Mouse (Mus musculus): ENCODE data around the gene Ipcef1. TPM values are rescaled to one million over a fixed set of nuclear protein-coding genes. Genes with fewer than 3 reads are reported as not detected.
A peak's percentile ranks its signal among the peaks of the same experiment; 100 is the strongest.

Ipcef1 gene
- polyA plus RNA-seq, 1 experiment from 2014 or later: 0.48 TPM

DNA sequence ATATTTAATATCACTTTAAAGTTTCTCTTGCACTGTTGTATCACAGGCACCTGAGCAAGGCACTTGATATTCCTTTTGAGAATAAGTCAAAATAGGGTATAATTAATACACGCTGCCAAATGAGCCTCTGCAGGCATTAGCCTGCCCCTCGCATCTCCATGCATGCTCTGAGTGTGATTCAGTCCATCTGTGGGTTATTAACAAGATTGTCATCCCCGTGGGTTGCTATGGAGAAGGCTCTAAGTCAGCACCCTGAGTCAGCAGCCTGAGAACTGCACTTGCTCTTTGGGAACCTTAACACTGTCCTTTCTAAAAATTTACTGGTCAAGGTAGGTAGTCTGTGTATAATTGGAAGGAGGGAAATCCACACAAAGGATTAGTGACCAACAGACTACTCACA is 117.5 kb downstream of the Ipcef1 start:
- H3K4me3 ChIP-seq: no peak overlapping the region
- DNase-seq (ENCODE audit: low spot score): no peak
- no peaks in the 10 kb centered on the region for H3K36me3 ChIP-seq
- WGBS: 72% methylated on average over 3 of the region's 3 CpGs
- no peaks in the 10 kb centered on the region for H3K9me3 ChIP-seq (replicated peaks)
- H3K4me1 ChIP-seq: no peaks in the 10 kb centered on the region
- H3K27me3 ChIP-seq (ENCODE audit: low read depth, poor library complexity, severe bottlenecking): no peaks in the 10 kb centered on the region
- no peak overlapping the region for H3K27ac ChIP-seq (replicated peaks)

DNA sequence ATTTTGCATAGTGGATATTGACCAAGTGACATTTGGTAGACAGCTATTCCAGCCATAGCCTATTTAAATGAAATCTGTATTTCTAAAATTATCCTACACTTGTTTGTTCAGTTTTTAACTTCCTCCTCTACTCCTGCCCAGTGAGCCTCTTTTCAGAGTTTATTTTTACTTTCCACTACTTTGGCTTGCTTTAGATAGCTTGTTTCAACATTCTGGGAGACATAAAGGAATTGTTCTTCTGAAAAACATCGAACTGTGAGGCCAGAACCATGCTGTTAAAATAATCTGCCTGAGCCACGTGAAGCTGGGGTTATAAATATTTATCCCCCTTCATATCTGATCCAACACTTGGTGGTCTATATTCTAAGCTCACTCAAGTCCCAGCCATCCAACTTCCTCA is 121.4 kb downstream of the Ipcef1 start:
- H3K27me3 ChIP-seq (ENCODE audit: low read depth, poor library complexity, severe bottlenecking): no peaks in the 10 kb centered on the region
- H3K36me3 ChIP-seq: no peaks in the 10 kb centered on the region
- H3K9me3 ChIP-seq (replicated peaks): no peaks in the 10 kb centered on the region
- no peak for DNase-seq (ENCODE audit: low spot score)
- H3K27ac ChIP-seq (replicated peaks): no peak overlapping the region
- H3K4me1 ChIP-seq: no peaks in the 10 kb centered on the region
- H3K4me3 ChIP-seq: no peak overlapping the region
- whole genome bisulfite sequencing: 90% methylated on average over 2 of the region's 2 CpGs

DNA sequence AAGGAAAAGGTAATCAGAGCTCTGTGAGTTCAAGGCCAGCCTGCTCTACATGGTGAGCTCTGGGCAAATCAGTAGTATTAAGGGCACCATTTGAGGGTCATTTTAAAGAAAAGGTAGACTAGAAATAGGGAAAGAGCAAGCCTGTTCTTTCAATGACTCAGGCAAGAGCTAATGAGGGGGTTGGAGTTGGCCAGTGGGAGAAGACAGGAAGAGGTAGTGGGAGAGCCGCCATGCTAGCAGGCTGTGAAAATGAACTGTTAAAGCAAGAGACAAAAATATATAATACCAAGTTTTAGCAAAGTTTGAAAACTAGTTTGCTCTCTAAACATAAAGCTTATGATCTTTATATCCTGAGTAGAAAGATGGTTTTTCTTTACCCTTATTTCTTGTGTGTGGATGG is 121.9 kb downstream of the Ipcef1 start:
- Histone ChIP-seq H3K9me3 (replicated peaks) (no peaks in the 10 kb centered on the region), H3K27ac (replicated peaks) (no peak overlapping the region), H3K36me3 (no peaks in the 10 kb centered on the region), H3K27me3 (ENCODE audit: low read depth, poor library complexity, severe bottlenecking) (no peaks in the 10 kb centered on the region), H3K4me3 (no peak overlapping the region), H3K4me1 (no peaks in the 10 kb centered on the region)
- 85% methylated on average over 1 of the region's 1 CpGs for WGBS
- DNase-seq (ENCODE audit: low spot score): no peak

DNA sequence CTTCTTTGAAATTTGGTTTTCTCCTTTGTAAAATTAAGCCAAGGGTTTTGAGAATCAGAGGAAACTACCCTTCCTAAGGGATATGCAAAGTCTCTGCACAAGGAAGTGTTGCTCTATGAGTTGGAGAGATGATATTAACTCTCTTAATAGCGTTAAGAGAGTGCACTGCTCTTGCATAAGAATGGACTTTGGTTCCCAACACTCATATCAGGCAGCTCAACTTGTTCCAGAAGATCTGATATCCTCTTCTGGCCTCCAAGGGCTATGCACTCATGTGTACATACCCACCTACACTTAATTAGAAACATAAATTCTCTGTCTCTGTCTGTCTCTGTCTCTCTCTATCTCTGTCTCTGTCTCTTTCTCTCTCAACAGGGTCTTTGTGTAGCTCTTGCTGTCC is 123.4 kb downstream of the Ipcef1 start:
- Histone ChIP-seq H3K4me1 (no peaks in the 10 kb centered on the region), H3K27me3 (ENCODE audit: low read depth, poor library complexity, severe bottlenecking) (no peaks in the 10 kb centered on the region), H3K4me3 (no peak overlapping the region), H3K9me3 (replicated peaks) (no peaks in the 10 kb centered on the region), H3K36me3 (no peaks in the 10 kb centered on the region), H3K27ac (replicated peaks) (no peak overlapping the region)
- no peak for DNase-seq (ENCODE audit: low spot score)
- WGBS: 52% methylated on average over 1 of the region's 1 CpGs

DNA sequence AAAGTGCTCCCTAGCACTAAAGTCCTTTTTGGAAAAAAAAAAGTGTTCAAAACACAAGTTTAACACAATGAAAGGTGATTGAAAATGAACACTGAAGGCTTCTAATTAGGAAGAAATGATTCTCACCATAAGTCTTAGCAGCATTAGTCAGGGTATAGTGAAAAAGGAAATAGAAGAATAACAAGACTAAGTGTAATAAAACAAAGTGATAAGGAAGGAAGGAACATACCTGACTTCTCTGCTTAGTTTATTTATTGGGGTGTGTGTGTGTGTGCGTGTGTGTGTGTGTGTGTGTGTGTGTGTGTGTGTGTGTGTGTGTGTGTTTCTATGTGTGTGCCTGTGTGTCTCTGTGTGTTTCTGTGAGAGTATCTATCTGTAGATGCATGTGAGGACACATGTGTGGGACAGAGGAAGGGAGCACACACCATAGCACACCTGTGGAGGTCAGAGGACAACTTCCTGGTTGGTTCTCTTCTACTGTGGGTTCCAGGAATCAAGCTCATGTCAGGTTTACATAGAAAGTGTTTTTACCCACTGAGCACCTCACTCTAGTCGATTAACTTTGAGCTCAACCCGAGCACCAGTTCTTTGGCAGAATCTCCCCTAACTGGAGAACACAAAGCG is 124.6 kb downstream of the Ipcef1 start:
- H3K4me3 ChIP-seq: no peak overlapping the region
- H3K36me3 ChIP-seq: no peaks in the 10 kb centered on the region
- no peaks in the 10 kb centered on the region for H3K27me3 ChIP-seq (ENCODE audit: low read depth, poor library complexity, severe bottlenecking)
- H3K27ac ChIP-seq (replicated peaks): no peak overlapping the region
- no peaks in the 10 kb centered on the region for H3K9me3 ChIP-seq (replicated peaks)
- 84% methylated on average over 4 of the region's 4 CpGs for WGBS
- H3K4me1 ChIP-seq: no peaks in the 10 kb centered on the region
- DNase-seq (ENCODE audit: low spot score): no peak

DNA sequence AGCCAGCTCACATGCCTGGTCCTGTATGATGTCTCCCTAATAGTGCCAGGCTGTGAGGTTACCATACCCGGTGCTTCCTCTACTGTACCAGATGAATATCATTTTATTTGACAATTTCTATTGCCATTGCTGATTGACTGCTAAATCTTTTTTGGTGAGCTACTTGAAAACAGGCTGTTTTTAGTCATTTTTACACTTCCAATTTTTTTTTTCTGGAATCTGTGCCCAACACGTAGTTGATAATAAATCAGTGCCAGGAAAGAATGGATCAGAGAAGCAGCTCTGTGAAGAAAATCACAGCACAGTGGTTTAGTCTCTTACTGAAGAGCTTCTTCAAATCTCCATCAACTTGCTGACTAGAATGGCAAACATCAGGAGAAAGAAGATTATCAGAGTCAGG is 125.6 kb downstream of the Ipcef1 start:
- Histone ChIP-seq H3K4me3 (no peak overlapping the region), H3K27me3 (ENCODE audit: low read depth, poor library complexity, severe bottlenecking) (no peaks in the 10 kb centered on the region), H3K36me3 (no peaks in the 10 kb centered on the region), H3K27ac (replicated peaks) (no peak overlapping the region), H3K4me1 (no peaks in the 10 kb centered on the region), H3K9me3 (replicated peaks) (no peaks in the 10 kb centered on the region)
- DNase-seq (ENCODE audit: low spot score): no peak
- 95% methylated on average over 2 of the region's 2 CpGs for WGBS

DNA sequence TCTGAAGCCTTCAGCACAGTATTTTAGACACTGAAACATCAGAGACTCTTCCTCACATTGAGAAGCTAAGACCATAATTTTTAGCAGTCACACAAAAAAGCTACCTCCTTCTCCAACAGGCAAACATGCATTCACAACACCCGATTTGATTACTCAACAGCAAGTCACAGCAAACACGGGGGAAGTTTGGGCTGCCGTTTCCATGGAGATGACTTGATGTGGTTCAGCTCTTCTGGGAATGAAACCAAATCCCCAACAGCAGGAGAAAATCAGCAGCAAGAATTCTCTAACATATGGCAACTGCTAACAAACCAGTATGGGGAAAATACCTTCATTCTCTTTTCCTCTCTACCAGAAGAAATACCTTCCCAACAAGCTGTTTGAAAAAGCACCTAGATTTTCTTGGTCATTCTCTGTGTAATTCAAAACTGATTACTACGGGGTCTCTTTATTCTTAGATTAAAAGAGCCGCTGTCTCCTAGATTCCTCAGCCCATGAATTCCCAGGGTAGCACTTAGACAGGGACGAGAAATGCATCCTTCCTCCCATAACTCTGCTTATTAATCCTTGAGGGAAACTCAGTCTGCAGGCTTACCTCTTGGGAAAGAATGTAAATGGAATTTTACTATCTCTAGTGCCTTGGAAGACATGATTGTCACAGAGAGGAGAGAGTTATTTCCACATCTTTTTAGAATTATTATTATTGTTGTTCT is 135.6 kb downstream of the Ipcef1 start:
- H3K27ac ChIP-seq (replicated peaks): peak overlapping the region; percentile 67
- no peaks in the 10 kb centered on the region for H3K27me3 ChIP-seq (ENCODE audit: low read depth, poor library complexity, severe bottlenecking)
- H3K36me3 ChIP-seq: no peaks in the 10 kb centered on the region
- H3K4me3 ChIP-seq: peak overlapping the region; percentile 23; the same call in 1 of the 2 replicates
- 9% methylated on average over 6 of the region's 6 CpGs for WGBS
- peaks cover 28% of the 10 kb centered on the region for H3K4me1 ChIP-seq
- H3K9me3 ChIP-seq (replicated peaks): no peaks in the 10 kb centered on the region
- peak; percentile 67 for DNase-seq (ENCODE audit: low spot score)

DNA sequence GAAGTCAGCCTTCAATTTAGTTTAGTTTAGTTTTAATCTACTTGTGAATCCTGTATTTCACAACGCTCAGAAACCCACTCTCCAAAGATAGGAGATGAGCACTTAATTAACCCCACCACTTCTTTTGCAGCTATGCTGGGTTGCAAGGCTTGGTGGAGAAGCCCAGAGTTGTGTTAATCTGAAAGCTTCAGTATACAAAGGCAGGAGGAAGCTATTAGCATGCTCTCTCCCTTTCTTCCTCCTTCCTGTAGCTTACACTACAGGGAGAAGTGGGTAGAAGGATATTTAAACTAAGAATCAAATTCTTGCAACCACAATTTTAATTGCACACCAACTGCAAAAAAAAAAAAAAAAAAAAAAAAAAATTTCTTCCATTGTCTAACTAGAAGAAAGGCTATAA is 136.3 kb downstream of the Ipcef1 start:
- DNase-seq (ENCODE audit: low spot score): no peak
- Histone ChIP-seq H3K4me3 (no peak overlapping the region), H3K27me3 (ENCODE audit: low read depth, poor library complexity, severe bottlenecking) (no peaks in the 10 kb centered on the region), H3K4me1 (peaks cover 28% of the 10 kb centered on the region), H3K36me3 (no peaks in the 10 kb centered on the region), H3K9me3 (replicated peaks) (no peaks in the 10 kb centered on the region), H3K27ac (replicated peaks) (peak overlapping the region; percentile 67)
- 24% methylated on average over 1 of the region's 1 CpGs for WGBS

DNA sequence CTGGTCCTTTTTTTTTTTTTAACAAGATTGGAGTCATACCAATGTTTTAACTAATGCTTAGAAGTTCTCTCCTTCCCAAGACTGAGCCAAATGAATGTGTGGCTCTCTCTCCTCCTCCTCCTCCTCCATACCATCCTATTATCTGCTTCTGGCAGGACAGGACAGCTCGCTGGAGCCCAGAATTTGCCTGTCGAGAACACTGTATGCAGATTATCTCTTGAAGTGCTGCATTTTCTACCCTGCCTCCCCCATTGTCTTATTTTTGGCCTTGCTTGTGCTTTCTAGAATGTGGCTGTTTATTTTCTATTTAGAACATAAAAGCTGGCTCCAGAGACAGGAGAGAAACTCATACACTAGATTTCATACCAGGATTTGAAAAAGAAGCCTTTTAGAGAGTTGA is 142.5 kb downstream of the Ipcef1 start:
- Histone ChIP-seq H3K4me3 (no peak overlapping the region), H3K36me3 (no peaks in the 10 kb centered on the region), H3K27ac (replicated peaks) (no peak overlapping the region), H3K27me3 (ENCODE audit: low read depth, poor library complexity, severe bottlenecking) (no peaks in the 10 kb centered on the region), H3K9me3 (replicated peaks) (no peaks in the 10 kb centered on the region), H3K4me1 (0 out of 2 replicates have a peak, but pooled peaks cover 3% of the 10 kb centered on the region)
- 74% methylated on average over 2 of the region's 2 CpGs for WGBS
- DNase-seq (ENCODE audit: low spot score): no peak

DNA sequence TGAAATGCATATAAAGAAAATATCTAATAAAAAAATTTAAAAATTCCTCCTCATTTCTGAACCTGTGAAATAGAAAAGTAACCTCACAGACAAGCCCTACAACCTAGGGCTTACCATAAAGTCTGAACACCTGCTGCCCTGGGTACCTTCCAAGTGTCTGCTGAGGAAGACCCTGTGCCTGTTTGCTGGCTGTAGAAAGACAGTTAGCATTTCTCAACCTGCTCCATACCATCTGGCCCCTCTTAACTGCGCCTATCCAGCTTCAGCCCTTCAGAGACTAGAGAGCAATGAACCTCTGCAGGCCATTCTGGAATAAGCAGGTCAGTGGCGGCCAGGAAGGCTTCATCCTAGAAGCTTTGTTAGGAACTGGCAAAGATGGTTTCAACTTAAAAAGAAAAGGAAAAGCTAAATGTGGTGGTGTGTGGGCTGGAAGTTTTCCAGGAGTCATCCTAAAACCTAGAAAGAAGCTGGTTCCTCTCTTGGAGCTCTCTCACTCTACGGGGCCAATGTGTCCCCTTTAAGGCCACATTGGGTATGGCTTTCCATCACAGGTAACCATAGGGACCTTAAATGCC is 150.4 kb downstream of the Ipcef1 start:
- H3K4me3 ChIP-seq: no peak overlapping the region
- DNase-seq (ENCODE audit: low spot score): no peak
- H3K9me3 ChIP-seq (replicated peaks): no peaks in the 10 kb centered on the region
- H3K36me3 ChIP-seq: no peaks in the 10 kb centered on the region
- no peaks in the 10 kb centered on the region for H3K27me3 ChIP-seq (ENCODE audit: low read depth, poor library complexity, severe bottlenecking)
- H3K27ac ChIP-seq (replicated peaks): no peak overlapping the region
- no peaks in the 10 kb centered on the region for H3K4me1 ChIP-seq
- WGBS: 92% methylated on average over 3 of the region's 3 CpGs

DNA sequence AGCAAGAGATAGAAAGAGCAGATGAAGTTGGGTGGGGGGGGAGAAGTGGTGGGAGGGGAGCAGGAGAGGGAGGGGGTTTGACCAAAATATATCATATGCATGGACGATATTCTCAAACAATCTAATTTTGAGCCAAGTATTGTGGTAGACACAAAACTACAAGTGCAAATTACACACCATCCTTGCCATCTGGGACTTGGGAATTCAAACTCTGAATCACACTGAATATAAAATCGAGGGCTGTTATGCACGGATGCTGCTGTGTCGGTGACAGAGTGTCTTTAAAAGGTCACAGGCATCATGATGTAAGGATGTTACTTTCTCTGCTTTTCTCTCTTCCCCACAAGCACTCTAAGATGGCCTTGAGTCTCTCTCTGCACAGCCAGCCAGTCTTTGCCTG is 152.2 kb downstream of the Ipcef1 start:
- H3K4me3 ChIP-seq: no peak overlapping the region
- DNase-seq (ENCODE audit: low spot score): no peak
- 87% methylated on average over 4 of the region's 4 CpGs for WGBS
- no peaks in the 10 kb centered on the region for H3K9me3 ChIP-seq (replicated peaks)
- no peak overlapping the region for H3K27ac ChIP-seq (replicated peaks)
- H3K36me3 ChIP-seq: no peaks in the 10 kb centered on the region
- no peaks in the 10 kb centered on the region for H3K27me3 ChIP-seq (ENCODE audit: low read depth, poor library complexity, severe bottlenecking)
- H3K4me1 ChIP-seq: no peaks in the 10 kb centered on the region

DNA sequence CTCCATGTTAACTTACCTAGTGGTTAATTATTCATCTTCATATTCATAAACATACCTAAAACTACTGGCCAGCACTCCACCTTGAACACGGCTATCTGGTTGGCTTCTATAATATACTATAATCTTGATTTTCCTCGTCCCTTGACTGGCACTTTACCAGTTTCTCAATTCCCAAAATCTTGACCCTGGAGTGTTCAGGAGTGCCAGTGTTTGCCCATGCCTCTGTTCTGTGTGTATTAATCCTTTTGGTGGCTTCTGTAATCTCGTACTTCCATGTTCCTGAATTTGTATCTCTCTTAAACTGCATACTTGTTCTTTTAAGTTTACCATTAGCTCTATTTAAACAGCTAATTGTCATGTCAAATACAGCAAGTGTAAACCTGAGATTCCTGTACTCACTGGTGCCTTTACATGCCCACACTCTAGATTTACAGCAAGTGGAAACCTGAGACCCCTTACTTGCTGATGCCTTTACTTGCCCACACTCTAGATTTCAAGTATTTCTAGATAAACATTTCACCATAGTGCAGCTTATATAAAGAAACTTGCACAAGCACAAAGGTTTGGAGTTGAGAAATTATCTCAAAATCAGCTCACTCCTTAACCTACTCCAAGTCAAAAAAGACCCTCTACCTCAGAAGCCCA is 155.5 kb downstream of the Ipcef1 start:
- no peak for DNase-seq (ENCODE audit: low spot score)
- WGBS: 83% methylated on average over 3 of the region's 3 CpGs
- H3K36me3 ChIP-seq: no peaks in the 10 kb centered on the region

DNA sequence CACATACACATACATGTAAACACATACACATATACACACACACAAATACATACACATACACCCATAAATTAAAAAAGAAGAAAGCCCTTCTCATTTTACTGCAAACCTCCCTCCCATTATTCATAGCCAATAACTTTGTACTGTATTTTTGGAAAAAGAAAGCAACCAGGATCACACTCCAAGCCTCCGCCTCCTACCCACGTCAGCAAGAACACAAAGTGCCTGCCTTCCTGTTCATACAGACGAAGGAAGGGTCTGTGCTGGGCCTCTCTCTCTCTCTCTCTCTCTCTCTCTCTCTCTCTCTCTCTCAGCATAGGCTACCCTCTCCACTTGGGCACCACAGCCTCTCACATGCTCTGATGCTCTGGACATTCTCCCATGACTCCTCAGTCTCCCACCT is 156.5 kb downstream of the Ipcef1 start:
- Histone ChIP-seq H3K9me3 (replicated peaks) (no peaks in the 10 kb centered on the region), H3K4me3 (no peak overlapping the region), H3K27ac (replicated peaks) (no peak overlapping the region), H3K4me1 (no peaks in the 10 kb centered on the region), H3K36me3 (no peaks in the 10 kb centered on the region), H3K27me3 (ENCODE audit: low read depth, poor library complexity, severe bottlenecking) (no peaks in the 10 kb centered on the region)
- WGBS: 81% methylated on average over 3 of the region's 3 CpGs
- DNase-seq (ENCODE audit: low spot score): no peak

More for the DNA sequence above, 155.5 kb downstream of the Ipcef1 start:
- Histone ChIP-seq H3K4me1 (no peaks in the 10 kb centered on the region), H3K27ac (replicated peaks) (no peak overlapping the region), H3K27me3 (ENCODE audit: low read depth, poor library complexity, severe bottlenecking) (no peaks in the 10 kb centered on the region), H3K9me3 (replicated peaks) (no peaks in the 10 kb centered on the region), H3K4me3 (no peak overlapping the region)
